21 mouse cellular contexts compared by ENCODE assay signal in genomic region chr16:55811792-55812191, GRCm38 (mm10). TPM values are rescaled to one million over a fixed set of nuclear protein-coding genes. Genes with fewer than 3 reads are reported as not detected.
A peak's percentile ranks its signal among the peaks of the same experiment; 100 is the strongest.
DNase-seq lines count a peak whose midpoint lies in the region; ATAC-seq and TF ChIP-seq lines count a peak whose summit lies in the region.
"Had no signal": no experiment of that assay in that cellular context is flagged by ENCODE, and none has a peak within 500 bp of the region (broad histone marks: within the 10 kb centered on the region; RNA-seq: fewer than 3 reads in every experiment).

No protein-coding gene starts in this region.

- no peak overlapping the region for H3K9ac ChIP-seq in heart, adult 2 months (ENCODE audit: low read depth, low read length)
- H3K9ac ChIP-seq: midbrain, embryonic 13.5 days had no signal

- TF ChIP-seq EP300 in heart, adult 2 months (IDR thresholded peaks at IDR 0.05; ENCODE audit: insufficient read depth, low read depth, low read length) = no peak

- H3K27me3 ChIP-seq in heart, adult 2 months (ENCODE audit: control insufficient read depth, insufficient read depth, low read length) = no peaks in the 10 kb centered on the region
- H3K27me3 ChIP-seq: midbrain, embryonic 13.5 days had no signal

- intact Hi-C loops in heart, adult 2 months (cut with DNase I) = no loop called here

- peak; percentile 76 for DNase-seq in heart, adult 11 months
- DNase-seq in heart, adult 2 months = no peak
- peak; percentile 53 to 60 for DNase-seq in B cell, adult 2 months
- no peak for DNase-seq in left cerebral cortex, adult 18-20 months (ENCODE audit: low spot score in 2 of 2)
- no peak for DNase-seq in Muller cell, postnatal 12 days (ENCODE audit: inconsistent ontology term)
- DNase-seq: adrenal gland, postnatal 25 days; cerebellum, adult 9-10 months; gastrocnemius, postnatal 36 days; heart, postnatal 4 days; kidney, adult 18-20 months; right cerebral cortex, postnatal 14 days; thymus, postnatal 25 days had no signal

- WGBS in heart, adult 2 months = 77% methylated on average over 6 of the region's 6 CpGs

- TF ChIP-seq POLR2A in heart, adult 2 months (IDR thresholded peaks at IDR 0.05; ENCODE audit: insufficient read depth, low read depth, low read length) = no peak

- H3K4me1 ChIP-seq in heart, adult 2 months (ENCODE audit: control insufficient read depth, insufficient read depth, low read length) = no peaks in the 10 kb centered on the region; the same call in 1 of the 2 replicates
- H3K4me1 ChIP-seq: midbrain, embryonic 13.5 days had no signal

- H3K4me3 ChIP-seq in heart, adult 2 months = no peak overlapping the region
- H3K4me3 ChIP-seq: embryonic facial prominence, embryonic 10.5 days; heart, embryonic 10.5 days; midbrain, embryonic 13.5 days had no signal

- no peak for TF ChIP-seq CTCF in heart, adult 2 months (IDR thresholded peaks at IDR 0.05)

- peak; percentile 76 for ATAC-seq in common myeloid progenitor, adult 5-6 weeks (replicated peaks; ENCODE audit: low read depth, poor library complexity, severe bottlenecking)
- ATAC-seq in neutrophil, adult 5-6 weeks (ENCODE audit: extremely low read depth, insufficient number of reproducible peaks, low FRiP score, poor library complexity, severe bottlenecking) = peak; percentile 53
- ATAC-seq: forebrain, embryonic 16.5 days; hindbrain, embryonic 16.5 days; lung, postnatal 0 days; midbrain, embryonic 13.5 days had no signal

- no peaks in the 10 kb centered on the region for H3K79me2 ChIP-seq in heart, adult 2 months (replicated peaks; ENCODE audit: control insufficient read depth, insufficient read depth, low read length)

- H3K36me3 ChIP-seq in heart, adult 2 months (ENCODE audit: control insufficient read depth, insufficient read depth, low read length) = peaks cover 12% of the 10 kb centered on the region

- no peak overlapping the region for H3K27ac ChIP-seq in heart, adult 2 months
- H3K27ac ChIP-seq: embryonic facial prominence, embryonic 10.5 days; heart, embryonic 10.5 days; kidney, postnatal 0 days; midbrain, embryonic 13.5 days had no signal

RNA-seq across cellular contexts. Expression of gene Nfkbiz, which starts 26.9 kb away (rescaled TPM):
- 1 to 10 TPM; 2.1 to 2.3 TPM for total RNA-seq in heart, adult 2 months (2021)
- polyA plus RNA-seq in heart, adult 2 months (2012; rRNA removed) = 2.8 and 3.4 TPM in 2 replicates
- 25.9 and 26.7 TPM in 2 replicates for total RNA-seq in common myeloid progenitor, adult 5-6 weeks (2017)
- total RNA-seq in neutrophil, adult 5-6 weeks (2017) = 138 and 154 TPM in 2 replicates
- total RNA-seq in left cerebral cortex, adult 18-20 months (2021) = 1 to 10 TPM; 4.4 to 5.2 TPM

Comparison
In these comparisons a context has a peak if more than half of its experiments do, and no peak if none do; other contexts are left out.
1. DNase-seq: peak in heart, adult 11 months (single experiment) and B cell, adult 2 months (2 of 2); none in heart, adult 2 months (0 of 2), left cerebral cortex, adult 18-20 months (0 of 2) and Muller cell, postnatal 12 days (single experiment).